Mouse (Mus musculus) lung, postnatal 0 days (tissue): ENCODE measurements around the gene Nlrc3.

Source experiments
- CTCF ChIP-seq: IDR thresholded peaks from 2 replicates; pipeline ENCODE4 v1.5.1; 2016; ENCODE audit warnings: antibody characterized with exemption, mild to moderate bottlenecking
- EP300 ChIP-seq: IDR thresholded peaks from 2 replicates; pipeline ENCODE4 v1.6.1; 2016; ENCODE audit warnings: antibody characterized with exemption, mild to moderate bottlenecking, control low read depth

DNA sequence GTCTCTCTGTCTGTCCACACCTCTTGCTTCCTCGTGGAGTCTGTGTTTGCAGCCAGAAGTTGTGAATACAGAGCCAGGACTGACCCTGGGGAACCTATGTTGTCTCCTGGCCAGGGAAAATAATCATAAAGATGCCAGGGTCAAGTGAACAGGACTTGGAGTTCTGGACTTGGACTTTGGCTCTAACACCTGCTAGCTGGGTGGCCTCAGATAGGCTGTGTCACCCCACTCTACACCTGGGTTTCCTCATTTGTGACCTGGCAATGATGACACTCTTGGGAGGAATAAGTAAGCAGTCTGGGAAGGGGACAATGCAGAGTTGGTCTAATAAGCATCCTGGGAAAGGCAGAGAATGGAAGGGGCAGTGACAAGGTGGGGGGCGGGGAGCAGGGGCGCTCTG, 10.9 kb downstream of the Nlrc3 start:
- TF ChIP-seq EP300, result no peak
- TF ChIP-seq CTCF, result no peak
